Mouse (Mus musculus): Measurements from ENCODE around the gene Plvap. TPM values are rescaled to one million over a fixed set of nuclear protein-coding genes. Genes with fewer than 3 reads are reported as not detected.
"Not testable (repeated sequence)": the region's sequence is repeated elsewhere in the genome, so short reads cannot be mapped to it uniquely, and the experiment has no call there.

The Plvap gene
- 27.5 and 31.6 TPM in 2 replicates for polyA plus RNA-seq (2015; fragmentation: Nextera tagmentation; extraction: Ambion mirVana)

GRCm38 (mm10) chr8:71511644-71512043, at the start of gene Plvap:
TSS of gene Plvap (minus strand) at chr8:71511752.
- no peak for DNase-seq (ENCODE audit: low spot score)

- DNase-seq (ENCODE audit: low spot score): no peak
Measured at GRCm38 (mm10) chr8:71560765-71561164, 49.2 kb upstream of the Plvap start.

GRCm38 (mm10) chr8:71560071-71560470, 48.5 kb upstream of the Plvap start:
- DNase-seq (ENCODE audit: low spot score): no peak

- peak; percentile 95 for DNase-seq (ENCODE audit: low spot score)
Measured at GRCm38 (mm10) chr8:71558958-71559690, 47.6 kb upstream of the Plvap start.

- DNase-seq (ENCODE audit: low spot score): peak; percentile 85
Measured at GRCm38 (mm10) chr8:71558071-71558957, 46.8 kb upstream of the Plvap start, which contains the start of gene Tmem221. TSS of gene Tmem221 (minus strand) at chr8:71558871.

GRCm38 (mm10) chr8:71554644-71555043, 43.1 kb upstream of the Plvap start:
- DNase-seq (ENCODE audit: low spot score): peak; percentile 1

- peak; percentile 1 for DNase-seq (ENCODE audit: low spot score)
Measured at GRCm38 (mm10) chr8:71554001-71554400, 42.4 kb upstream of the Plvap start.

- no peak for DNase-seq (ENCODE audit: low spot score)
Measured at GRCm38 (mm10) chr8:71552770-71553169, 41.2 kb upstream of the Plvap start.

GRCm38 (mm10) chr8:71550754-71551153, 39.2 kb upstream of the Plvap start:
- DNase-seq (ENCODE audit: low spot score): peak; percentile 63

GRCm38 (mm10) chr8:71547590-71547989, 36.0 kb upstream of the Plvap start:
- peak; percentile 75 for DNase-seq (ENCODE audit: low spot score)

GRCm38 (mm10) chr8:71545053-71545452, 33.5 kb upstream of the Plvap start:
- DNase-seq (ENCODE audit: low spot score): no peak

- no peak for DNase-seq (ENCODE audit: low spot score)
Measured at GRCm38 (mm10) chr8:71543755-71544154, 32.2 kb upstream of the Plvap start.

GRCm38 (mm10) chr8:71542632-71543343, 31.2 kb upstream of the Plvap start, which contains the start of gene Mvb12a:
TSS of gene Mvb12a (plus strand) at chr8:71542922.
- DNase-seq (ENCODE audit: low spot score): peak; percentile 92

GRCm38 (mm10) chr8:71537028-71537867, 25.7 kb upstream of the Plvap start, which contains the start of gene Bst2:
TSS of gene Bst2 (minus strand) at chr8:71537456.
- peak; percentile 91 for DNase-seq (ENCODE audit: low spot score)

GRCm38 (mm10) chr8:71535663-71536062, 24.1 kb upstream of the Plvap start:
- DNase-seq (ENCODE audit: low spot score): peak; percentile 65

GRCm38 (mm10) chr8:71534263-71534810, 22.8 kb upstream of the Plvap start:
- no peak for DNase-seq (ENCODE audit: low spot score)

GRCm38 (mm10) chr8:71530735-71531467, 19.3 kb upstream of the Plvap start:
- not testable (repeated sequence) for DNase-seq (ENCODE audit: low spot score)

GRCm38 (mm10) chr8:71528362-71529073, 17.0 kb upstream of the Plvap start:
- DNase-seq (ENCODE audit: low spot score): peak; percentile 77

Measured in thymus, postnatal 0 days (tissue).